Mouse (Mus musculus) liver, embryonic 12.5 days (tissue): Measurements from ENCODE around the gene Bloc1s5. TPM values are rescaled to one million over a fixed set of nuclear protein-coding genes. Genes with fewer than 3 reads are reported as not detected.

Source experiments
- ATAC-seq: fragments of 200-750 bp; cut with Nextera tagmentation; 2 replicates; pipeline ENCODE4 v1.8.0; 2017; ENCODE audit warnings: moderate number of reproducible peaks, mild to moderate bottlenecking, moderate library complexity
- H3K27ac ChIP-seq: fragments of 300-500 bp; sonication (generic); 2 replicates; pipeline ENCODE4 v1.5.1; 2016; ENCODE audit warnings: mild to moderate bottlenecking
- H3K27me3 ChIP-seq: fragments of 300-500 bp; sonication (generic); replicated peaks from 2 replicates; pipeline ENCODE4 v1.6.1; 2016; ENCODE audit warnings: mild to moderate bottlenecking, moderate library complexity
- H3K36me3 ChIP-seq: fragments of 300-500 bp; sonication (generic); 2 replicates; pipeline ENCODE4 v1.6.1; 2016; ENCODE audit warnings: mild to moderate bottlenecking, moderate library complexity
- H3K4me1 ChIP-seq: fragments of 300-500 bp; sonication (generic); 2 replicates; pipeline ENCODE4 v1.6.1; 2016
- H3K4me2 ChIP-seq: fragments of 300-500 bp; sonication (generic); 2 replicates; pipeline ENCODE4 v1.6.1; 2016; ENCODE audit warnings: mild to moderate bottlenecking, moderate library complexity
- H3K4me3 ChIP-seq: fragments of 300-500 bp; sonication (generic); 2 replicates; pipeline ENCODE4 v1.5.1; 2016; ENCODE audit warnings: mild to moderate bottlenecking, moderate library complexity
- H3K9ac ChIP-seq: fragments of 300-500 bp; sonication (generic); 2 replicates; pipeline ENCODE4 v1.6.1; 2016; ENCODE audit warnings: mild to moderate bottlenecking, moderate library complexity
- H3K9me3 ChIP-seq: fragments of 300-500 bp; sonication (generic); replicated peaks from 2 replicates; pipeline ENCODE4 v1.6.1; 2016; ENCODE audit warnings: mild to moderate bottlenecking, moderate library complexity
- WGBS: fragments of 180-500 bp; shearing (Covaris S2); methylation state at CpG from one replicate; pipeline ENCODE4 v1.1.7; 2016; ENCODE audit not compliant: insufficient replicate concordance; 5-methylcytosine and 5-hydroxymethylcytosine counted together
- polyA plus RNA-seq: library from polyadenylated mRNA; unstranded; fragments of >200 nt; fragmentation: Nextera tagmentation; extraction: Ambion mirVana; gene quantifications from 2 replicates; pipeline ENCODE4 v1.2.1, GENCODE M21; 2016

Gene Bloc1s5
- polyA plus RNA-seq, 1 experiment from 2014 or later = 16.4 TPM

DNA sequence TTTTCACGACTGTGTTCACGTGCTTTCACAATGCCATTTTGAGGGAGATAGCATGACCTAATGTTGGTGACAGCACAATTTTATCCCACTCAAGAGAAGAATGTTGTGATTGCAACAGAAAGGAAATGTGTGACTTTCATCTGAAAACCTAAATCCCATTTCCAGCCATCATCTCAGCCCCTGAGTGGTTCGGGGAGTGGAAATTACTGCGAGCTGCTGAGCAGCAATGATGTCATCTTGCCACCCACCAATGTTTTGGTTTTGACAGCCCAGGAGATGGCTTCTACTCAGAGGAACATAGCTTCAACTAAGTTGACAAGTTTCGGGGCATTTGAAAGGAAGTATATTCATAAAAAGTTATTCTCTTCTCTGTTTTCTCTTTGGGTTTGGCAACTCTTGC is 87.2 kb downstream of the Bloc1s5 start:
- H3K9me3 ChIP-seq = no peaks in the 10 kb centered on the region
- H3K36me3 ChIP-seq = no peaks in the 10 kb centered on the region
- H3K27me3 ChIP-seq = no peaks in the 10 kb centered on the region
- no peak overlapping the region for H3K4me2 ChIP-seq
- H3K4me1 ChIP-seq = no peaks in the 10 kb centered on the region
- 63% methylated on average over 5 of the region's 5 CpGs for WGBS
- H3K27ac ChIP-seq = no peak overlapping the region
- no peak for ATAC-seq
- no peak overlapping the region for H3K9ac ChIP-seq
- no peak overlapping the region for H3K4me3 ChIP-seq

- WGBS = 74% methylated on average over 4 of the region's 4 CpGs
- H3K9ac ChIP-seq = no peak overlapping the region
- no peaks in the 10 kb centered on the region for H3K9me3 ChIP-seq
- H3K27me3 ChIP-seq = no peaks in the 10 kb centered on the region
- ATAC-seq = no peak
- no peak overlapping the region for H3K4me2 ChIP-seq
- H3K4me1 ChIP-seq = no peaks in the 10 kb centered on the region
- no peaks in the 10 kb centered on the region for H3K36me3 ChIP-seq
- H3K27ac ChIP-seq = no peak overlapping the region
- no peak overlapping the region for H3K4me3 ChIP-seq
Observed at GRCm38 (mm10) chr13:38546754-38547153, 88.2 kb downstream of the Bloc1s5 start.

GRCm38 (mm10) chr13:38545460-38545859 is 89.4 kb downstream of the Bloc1s5 start:
- Histone ChIP-seq H3K27ac (no peak overlapping the region), H3K4me1 (no peaks in the 10 kb centered on the region), H3K9me3 (no peaks in the 10 kb centered on the region), H3K36me3 (no peaks in the 10 kb centered on the region), H3K4me3 (no peak overlapping the region), H3K27me3 (no peaks in the 10 kb centered on the region), H3K9ac (no peak overlapping the region), H3K4me2 (no peak overlapping the region)
- WGBS = 62% methylated on average over 3 of the region's 3 CpGs
- no peak for ATAC-seq

GRCm38 (mm10) chr13:38544769-38545445 is 90.0 kb downstream of the Bloc1s5 start:
- H3K9ac ChIP-seq = no peak overlapping the region
- H3K27me3 ChIP-seq = no peaks in the 10 kb centered on the region
- no peak overlapping the region for H3K4me3 ChIP-seq
- H3K27ac ChIP-seq = no peak overlapping the region
- H3K9me3 ChIP-seq = no peaks in the 10 kb centered on the region
- H3K4me1 ChIP-seq = no peaks in the 10 kb centered on the region
- H3K4me2 ChIP-seq = no peak overlapping the region
- ATAC-seq = no peak
- H3K36me3 ChIP-seq = no peaks in the 10 kb centered on the region
- 67% methylated on average over 8 of the region's 8 CpGs for WGBS

DNA sequence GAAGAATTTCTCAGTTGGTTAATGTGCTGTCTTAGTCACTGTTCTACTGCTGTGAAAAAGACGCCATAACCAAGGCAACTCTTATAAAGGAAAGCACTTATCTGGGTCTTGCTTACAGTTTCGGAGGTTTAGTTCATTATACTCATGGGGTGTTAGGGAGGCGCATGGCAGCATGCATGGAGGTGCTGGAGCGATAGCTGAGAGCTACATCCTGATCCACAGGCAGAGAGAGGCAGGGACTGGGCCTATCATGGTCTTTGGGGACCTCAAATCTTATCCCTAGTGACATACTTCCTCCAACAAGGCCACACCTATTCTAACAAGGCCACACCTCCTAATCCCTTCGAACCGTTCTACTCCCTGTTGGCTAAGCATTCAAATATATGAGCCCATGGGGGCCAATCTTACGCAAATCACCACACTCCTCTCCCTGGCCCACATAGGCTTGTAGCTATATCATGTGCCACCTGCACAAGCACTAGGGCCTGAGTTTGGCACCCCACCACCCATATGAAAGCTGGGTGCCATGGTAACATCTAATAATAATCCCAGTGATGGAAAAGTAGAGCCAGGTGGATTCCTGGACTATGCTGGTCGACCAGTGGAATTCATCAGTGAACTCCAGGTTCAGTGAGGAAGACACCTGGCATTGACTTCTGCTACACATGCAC is 91.3 kb downstream of the Bloc1s5 start:
- Histone ChIP-seq H3K4me2 (no peak overlapping the region), H3K9me3 (no peaks in the 10 kb centered on the region), H3K9ac (no peak overlapping the region), H3K4me1 (no peaks in the 10 kb centered on the region), H3K27ac (no peak overlapping the region), H3K36me3 (no peaks in the 10 kb centered on the region), H3K4me3 (no peak overlapping the region), H3K27me3 (no peaks in the 10 kb centered on the region)
- no peak for ATAC-seq
- WGBS = 61% methylated on average over 8 of the region's 8 CpGs

Other genes starting within 250 kb of the Bloc1s5 start
- 102 and 104 TPM in 2 replicates for gene Txndc5, start 106.3 kb downstream of the Bloc1s5 start, polyA plus RNA-seq
- 62.0 and 62.2 TPM in 2 replicates for gene Eef1e1, start 23.9 kb upstream of the Bloc1s5 start, polyA plus RNA-seq